Mouse (Mus musculus): ENCODE results near the gene Sema3e. TPM values are rescaled to one million over a fixed set of nuclear protein-coding genes. Genes with fewer than 3 reads are reported as not detected.

Gene Sema3e
- total RNA-seq, 2 experiments from 2014 or later: 0.82 to 0.84 TPM

GRCm38 (mm10) chr5:14216211-14216610, 191.1 kb downstream of the Sema3e start:
- DNase-seq: no peak

- DNase-seq: no peak
Measured at GRCm38 (mm10) chr5:14218677-14219076, 193.6 kb downstream of the Sema3e start.

- DNase-seq: no peak
Measured at GRCm38 (mm10) chr5:14224509-14224908, 199.4 kb downstream of the Sema3e start.

GRCm38 (mm10) chr5:14231027-14231426, 206.0 kb downstream of the Sema3e start:
- no peak for DNase-seq

GRCm38 (mm10) chr5:14252583-14252982, 227.5 kb downstream of the Sema3e start:
- peak; percentile 25 for DNase-seq

- DNase-seq: no peak
Measured at GRCm38 (mm10) chr5:14253328-14253727, 228.3 kb downstream of the Sema3e start.

GRCm38 (mm10) chr5:14260156-14260555, 235.1 kb downstream of the Sema3e start:
- no peak for DNase-seq

GRCm38 (mm10) chr5:14267400-14267799, 242.3 kb downstream of the Sema3e start:
- DNase-seq: no peak

Other genes starting within 250 kb of the Sema3e start
- not detected for gene Speer3, start 233.7 kb upstream of the Sema3e start, total RNA-seq (2021)